Mouse (Mus musculus) layer of hippocampus, adult 2 months (tissue): ENCODE measurements around the gene Cfap46. TPM values are rescaled to one million over a fixed set of nuclear protein-coding genes. Genes with fewer than 3 reads are reported as not detected.
"Not testable (repeated sequence)": the region's sequence is repeated elsewhere in the genome, so short reads cannot be mapped to it uniquely, and the experiment has no call there.

Experiments
- DNase-seq, 2 experiments: peaks; one replicate each; pipeline ENCODE4 v3.0.0; 2022; ENCODE audit warnings: low spot score in 2 of 2
- H3K27ac ChIP-seq: fragments of 200-600 bp; 2 replicates; pipeline ENCODE4 v1.8.1; 2022
- H3K4me3 ChIP-seq: fragments of 200-600 bp; 2 replicates; pipeline ENCODE4 v1.8.1; 2022; ENCODE audit warnings: mild to moderate bottlenecking
- CTCF ChIP-seq: fragments of 200-600 bp; conservative IDR thresholded peaks from 2 replicates; pipeline ENCODE4 v1.8.1; 2022; ENCODE audit warnings: antibody characterized with exemption, mild to moderate bottlenecking, moderate library complexity
- total RNA-seq, 2 experiments: library from RNA; stranded (reverse); gene quantifications; 2 replicates each; pipeline ENCODE4 v1.2.3; 2021

Cfap46 gene
- total RNA-seq, 2 experiments from 2014 or later, result 2.2 to 2.5 TPM

- no peak overlapping the region for H3K27ac ChIP-seq
- no peak overlapping the region for H3K4me3 ChIP-seq
- DNase-seq, result no peak
- TF ChIP-seq CTCF, result no peak
Measured at GRCm38 (mm10) chr7:139701651-139702301, 18.2 kb upstream of the Cfap46 start.

DNA sequence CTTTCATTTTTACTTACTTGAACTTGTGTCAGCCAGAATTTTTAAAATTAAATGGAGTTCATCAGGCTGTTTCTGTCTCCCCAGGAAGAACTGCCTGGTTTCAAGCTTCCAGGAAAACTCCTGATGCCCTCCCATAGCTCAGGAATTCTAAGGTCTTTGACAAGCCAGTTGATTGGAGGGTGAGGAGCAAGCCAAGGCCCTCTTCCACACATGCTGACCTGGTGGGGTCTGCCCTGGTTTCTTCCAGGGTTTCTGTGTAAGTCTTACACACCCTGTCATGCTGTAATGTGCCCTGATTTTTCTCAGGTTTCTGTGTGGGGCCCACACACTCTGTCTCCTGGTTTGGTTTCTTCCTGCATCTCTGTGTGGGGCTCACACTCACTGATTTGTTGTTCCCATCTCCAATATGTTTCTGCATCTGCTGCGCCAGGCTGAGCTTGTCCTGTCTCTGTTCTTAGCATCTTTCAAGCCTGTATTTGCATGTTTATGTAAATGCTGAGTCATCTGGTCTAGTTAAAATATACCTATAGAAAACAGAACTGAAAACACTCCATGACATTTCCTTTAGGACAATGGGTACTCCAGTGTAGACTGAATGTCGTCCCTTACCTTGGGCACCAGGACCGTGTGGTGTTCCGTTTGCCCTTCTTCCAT lies 9.2 kb upstream of the Cfap46 start:
- Histone ChIP-seq H3K27ac (no peak overlapping the region), H3K4me3 (no peak overlapping the region)
- peak; percentile 76 to 89 for DNase-seq
- TF ChIP-seq CTCF, result no peak

GRCm38 (mm10) chr7:139692211-139692610 lies 8.6 kb upstream of the Cfap46 start:
- H3K27ac ChIP-seq, result no peak overlapping the region
- DNase-seq, result no peak
- no peak overlapping the region for H3K4me3 ChIP-seq
- no peak for TF ChIP-seq CTCF

GRCm38 (mm10) chr7:139685336-139685735 lies 1.7 kb upstream of the Cfap46 start:
- no peak for DNase-seq
- TF ChIP-seq CTCF, result no peak
- Histone ChIP-seq H3K27ac (no peak overlapping the region), H3K4me3 (no peak overlapping the region)

DNA sequence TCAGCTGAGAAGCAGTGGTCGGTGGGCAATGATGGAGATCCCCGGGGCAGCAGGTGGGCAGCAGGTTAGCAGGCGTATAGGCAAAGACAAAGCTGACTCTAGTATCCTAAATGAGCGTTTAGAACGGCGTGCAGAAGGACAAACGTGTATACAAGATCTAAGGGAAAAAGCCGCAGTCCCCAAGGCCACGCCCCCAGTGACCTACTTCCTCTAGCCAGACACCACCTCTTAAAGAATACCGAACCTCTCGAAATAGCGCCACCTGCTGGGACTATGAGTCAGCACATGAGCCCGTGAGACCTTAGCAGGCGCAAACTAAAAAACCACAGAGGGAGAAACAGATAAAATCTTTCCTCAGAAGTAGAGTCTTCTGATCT lies 924 bp upstream of the Cfap46 start:
- H3K27ac ChIP-seq, result peak overlapping the region; percentile 87
- DNase-seq, result peak; percentile 85 to 90
- peak overlapping the region; percentile 83 for H3K4me3 ChIP-seq
- peak; percentile 97 for TF ChIP-seq CTCF

DNA sequence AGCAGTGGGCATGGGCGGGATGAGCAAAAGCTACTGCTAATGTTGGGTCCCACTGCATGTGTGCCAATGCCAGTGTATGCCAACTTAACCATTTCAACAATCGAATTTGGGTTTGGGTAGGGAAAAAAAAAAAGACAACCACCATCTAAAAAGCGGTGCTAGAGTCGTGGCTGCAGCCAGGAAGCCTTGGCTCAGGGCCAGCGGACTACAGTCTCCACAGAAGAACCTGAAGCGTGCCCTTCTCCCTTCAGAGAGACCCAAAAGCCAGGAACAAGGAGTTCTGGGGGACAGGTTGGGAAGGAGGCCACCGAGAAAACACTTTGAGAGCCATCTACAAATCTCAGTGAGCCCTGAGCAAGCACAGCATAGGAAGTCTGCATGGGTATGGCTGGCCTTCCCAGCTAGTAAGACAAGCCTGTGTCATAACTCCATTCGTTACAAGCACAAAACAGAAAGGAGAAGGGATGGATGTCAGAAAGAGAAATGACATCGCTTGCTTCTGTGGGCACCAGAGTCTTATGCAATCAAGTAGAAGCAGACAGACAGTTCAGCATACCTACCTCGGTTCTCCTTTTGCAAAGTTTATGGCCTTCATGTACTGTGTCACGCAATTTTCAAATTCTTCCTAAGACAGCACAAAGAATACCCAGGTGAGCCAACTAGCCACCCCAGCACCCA lies 1.6 kb downstream of the Cfap46 start:
- DNase-seq, result no peak
- Histone ChIP-seq H3K4me3 (no peak overlapping the region), H3K27ac (no peak overlapping the region)
- no peak for TF ChIP-seq CTCF

- no peak overlapping the region for H3K27ac ChIP-seq
- TF ChIP-seq CTCF, result no peak
- no peak overlapping the region for H3K4me3 ChIP-seq
- DNase-seq, result no peak
Measured at GRCm38 (mm10) chr7:139676433-139676832, 7.2 kb downstream of the Cfap46 start.

GRCm38 (mm10) chr7:139666871-139667270 lies 16.7 kb downstream of the Cfap46 start:
- TF ChIP-seq CTCF, result no peak
- no peak overlapping the region for H3K4me3 ChIP-seq
- 0 out of 2 replicates have a peak overlapping the region, but pooled peaks have one; percentile 28 for H3K27ac ChIP-seq
- DNase-seq, result peak; percentile 22 to 47

- DNase-seq, result no peak
- Histone ChIP-seq H3K27ac (no peak overlapping the region), H3K4me3 (no peak overlapping the region)
- TF ChIP-seq CTCF, result no peak
Measured at GRCm38 (mm10) chr7:139663318-139663717, 20.3 kb downstream of the Cfap46 start.

GRCm38 (mm10) chr7:139659901-139660300 lies 23.7 kb downstream of the Cfap46 start:
- not testable (repeated sequence) for DNase-seq, H3K27ac ChIP-seq, H3K4me3 ChIP-seq

GRCm38 (mm10) chr7:139649698-139650097 lies 33.9 kb downstream of the Cfap46 start:
- DNase-seq, result no peak
- TF ChIP-seq CTCF, result no peak
- H3K4me3 ChIP-seq, result no peak overlapping the region
- H3K27ac ChIP-seq, result no peak overlapping the region

DNA sequence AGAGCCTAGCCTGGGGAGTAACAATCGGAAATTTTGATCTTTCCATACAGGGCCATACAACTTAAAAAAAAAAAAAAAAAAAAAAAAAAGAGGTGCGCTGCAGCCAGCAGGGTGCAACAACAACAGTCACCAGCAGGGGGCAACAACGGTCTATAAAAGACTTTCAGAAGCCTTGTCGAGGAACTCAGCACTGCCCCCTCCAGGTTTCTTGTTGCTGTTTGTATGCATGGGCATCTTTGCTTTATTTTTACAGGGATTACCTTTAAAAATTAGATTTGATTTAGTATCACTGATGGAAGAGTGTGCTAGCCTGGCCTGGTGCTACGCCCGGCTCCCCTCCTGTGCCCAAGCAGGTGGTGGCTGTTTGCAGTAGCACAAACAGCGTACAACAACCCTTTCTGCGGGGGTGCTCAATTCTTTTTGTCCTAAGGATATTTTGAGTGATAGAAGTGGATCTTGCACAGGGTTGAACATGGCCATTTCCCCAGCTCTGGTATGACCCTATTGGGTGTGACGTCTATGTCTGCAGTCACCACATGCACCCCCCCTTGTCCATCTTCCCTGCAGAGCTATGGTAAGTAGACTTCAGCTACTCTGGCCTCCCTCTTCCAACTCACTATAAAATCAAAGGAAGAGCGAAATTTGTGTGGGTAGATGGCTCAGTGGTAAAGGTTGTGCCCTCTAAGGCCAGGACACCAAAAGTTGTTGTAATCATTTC lies 35.4 kb downstream of the Cfap46 start:
- no peak overlapping the region for H3K27ac ChIP-seq
- peak; percentile 82 to 95 for DNase-seq
- peak; percentile 98 for TF ChIP-seq CTCF
- no peak overlapping the region for H3K4me3 ChIP-seq

GRCm38 (mm10) chr7:139633393-139633792 lies 50.2 kb downstream of the Cfap46 start:
- Histone ChIP-seq H3K27ac (no peak overlapping the region), H3K4me3 (no peak overlapping the region)
- TF ChIP-seq CTCF, result no peak
- DNase-seq, result no peak
